Mouse (Mus musculus) kidney, postnatal 0 days (tissue): Measurements from ENCODE around the gene Actn4. TPM values are rescaled to one million over a fixed set of nuclear protein-coding genes. Genes with fewer than 3 reads are reported as not detected.
A peak's percentile ranks its signal among the peaks of the same experiment; 100 is the strongest.

ENCODE experiments used
- ATAC-seq: fragments of 200-750 bp; cut with Nextera tagmentation; replicated peaks from 2 replicates; pipeline ENCODE4 v1.8.0; 2017; ENCODE audit warnings: low read depth, moderate number of reproducible peaks, moderate TSS enrichment, moderate library complexity; ENCODE audit not compliant: low FRiP score
- DNase-seq: peaks from one replicate; pipeline ENCODE4 v3.0.0-alpha.2; 2016; ENCODE audit warnings: low spot score
- H3K27ac ChIP-seq: fragments of 300-500 bp; sonication (generic); 2 replicates; pipeline ENCODE4 v1.5.1; 2014; ENCODE audit warnings: mild to moderate bottlenecking
- H3K27me3 ChIP-seq: fragments of 300-500 bp; sonication (generic); 2 replicates; pipeline ENCODE4 v1.6.1; 2014; ENCODE audit warnings: low read length, mixed read lengths; ENCODE audit not compliant: insufficient read depth
- H3K36me3 ChIP-seq: fragments of 300-500 bp; sonication (generic); 2 replicates; pipeline ENCODE4 v1.6.1; 2014; ENCODE audit warnings: low read length, mixed read lengths; ENCODE audit not compliant: insufficient read depth
- H3K4me1 ChIP-seq: fragments of 300-500 bp; sonication (generic); replicated peaks from 2 replicates; pipeline ENCODE4 v1.6.1; 2014; ENCODE audit warnings: antibody characterized with exemption, low read length, mixed read lengths; ENCODE audit not compliant: insufficient read depth
- H3K4me2 ChIP-seq: fragments of 300-500 bp; sonication (generic); 2 replicates; pipeline ENCODE4 v1.6.1; 2014; ENCODE audit warnings: mild to moderate bottlenecking, low read length, moderate library complexity, mixed read lengths
- H3K4me3 ChIP-seq: fragments of 300-500 bp; sonication (generic); replicated peaks from 2 replicates; pipeline ENCODE4 v1.5.1; 2014; ENCODE audit warnings: low read depth, low read length
- H3K9ac ChIP-seq: fragments of 300-500 bp; sonication (generic); 2 replicates; pipeline ENCODE4 v1.6.1; 2014; ENCODE audit warnings: low read depth, low read length
- H3K9me3 ChIP-seq: fragments of 300-500 bp; sonication (generic); replicated peaks from 2 replicates; pipeline ENCODE4 v1.6.1; 2016; ENCODE audit warnings: low read length, inconsistent platforms, mixed read lengths
- CTCF ChIP-seq: IDR thresholded peaks from 2 replicates; pipeline ENCODE4 v1.5.1; 2016; ENCODE audit warnings: antibody characterized with exemption, low read depth, mild to moderate bottlenecking, moderate library complexity
- WGBS: fragments of 180-500 bp; shearing (Covaris S2); extraction: QIAGEN DNeasy Blood & Tissue Kit; methylation state at CpG from one replicate; pipeline ENCODE4 v1.1.7; 2014; 5-methylcytosine and 5-hydroxymethylcytosine counted together
- polyA plus RNA-seq: library from polyadenylated mRNA; unstranded; fragments of >200 nt; fragmentation: Nextera tagmentation; extraction: Ambion mirVana; gene quantifications from 2 replicates; pipeline ENCODE4 v1.2.1, GENCODE M21; 2015

Actn4 gene
- polyA plus RNA-seq, 1 experiment from 2014 or later = 255 TPM

DNA sequence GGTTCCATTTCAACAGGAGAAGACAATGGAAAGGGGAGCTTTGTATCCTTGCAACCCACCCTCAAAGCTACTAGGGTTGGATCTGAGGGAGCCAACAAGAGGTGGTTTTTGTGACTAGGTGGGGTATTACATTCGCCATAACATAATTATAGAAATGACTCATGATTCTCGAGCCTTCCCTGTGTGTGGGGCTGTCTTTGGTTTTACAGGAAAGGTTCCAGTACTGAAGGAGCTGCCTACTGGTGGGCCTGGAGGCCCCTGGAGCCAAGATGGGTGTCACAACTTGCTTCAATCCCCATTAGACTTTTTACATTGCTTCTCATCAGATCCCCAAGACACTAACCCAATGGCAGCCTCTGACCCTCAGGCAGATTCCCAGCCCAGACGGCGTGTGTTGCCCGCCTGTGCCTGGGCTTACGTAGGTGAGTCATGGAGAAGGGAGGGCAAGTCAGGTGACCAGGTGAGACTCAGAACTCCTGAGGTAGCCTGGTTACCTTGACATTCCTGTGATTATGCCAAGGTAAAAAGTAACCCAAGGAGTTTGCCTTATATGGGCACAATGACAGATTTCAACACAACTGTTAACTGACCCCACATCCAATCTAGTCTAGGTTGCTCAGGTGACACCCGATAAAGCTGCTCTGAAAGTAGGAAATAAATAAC is 31.0 kb downstream of the Actn4 start:
- peak overlapping the region; percentile 86 for H3K27ac ChIP-seq
- peaks cover 35% of the 10 kb centered on the region for H3K4me1 ChIP-seq
- no peaks in the 10 kb centered on the region for H3K9me3 ChIP-seq
- no peaks in the 10 kb centered on the region for H3K36me3 ChIP-seq
- H3K4me3 ChIP-seq = no peak overlapping the region
- ATAC-seq (peak; percentile 90), DNase-seq (no peak)
- H3K4me2 ChIP-seq = no peak overlapping the region
- WGBS = 60% methylated on average over 7 of the region's 7 CpGs
- no peaks in the 10 kb centered on the region for H3K27me3 ChIP-seq
- no peak overlapping the region for H3K9ac ChIP-seq
- no peak for TF ChIP-seq CTCF

GRCm38 (mm10) chr7:28930320-28931031 is 31.7 kb downstream of the Actn4 start:
- peak overlapping the region; percentile 85 for H3K27ac ChIP-seq
- H3K9me3 ChIP-seq = no peaks in the 10 kb centered on the region
- peak; percentile 45 for TF ChIP-seq CTCF
- H3K4me1 ChIP-seq = peaks cover 42% of the 10 kb centered on the region
- no peak overlapping the region for H3K4me3 ChIP-seq
- WGBS = 28% methylated on average over 5 of the region's 5 CpGs
- ATAC-seq = no peak
- no peaks in the 10 kb centered on the region for H3K27me3 ChIP-seq
- 0 out of 2 replicates have a peak overlapping the region, but pooled peaks have one; percentile 18 for H3K9ac ChIP-seq
- peak; percentile 75 for DNase-seq
- no peaks in the 10 kb centered on the region for H3K36me3 ChIP-seq
- H3K4me2 ChIP-seq = no peak overlapping the region

DNA sequence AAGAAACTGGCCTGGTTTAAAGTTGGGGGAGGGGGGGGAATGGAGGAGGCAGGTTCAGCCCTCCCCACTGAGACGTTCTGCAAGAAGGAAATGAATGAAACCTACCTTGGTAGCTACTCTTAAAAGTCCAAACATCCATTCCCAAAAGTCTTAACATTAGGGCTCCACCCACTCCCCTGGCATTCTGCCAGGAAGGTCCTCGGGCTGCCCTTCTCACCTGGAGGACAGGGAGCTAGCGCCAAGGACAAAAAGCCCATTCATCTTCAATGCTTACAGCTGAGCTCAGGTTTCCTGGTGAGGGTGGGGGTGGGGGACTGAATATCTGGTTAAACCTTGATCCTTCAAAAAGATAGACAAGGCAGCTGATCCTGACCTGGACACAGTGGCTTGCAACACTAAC is 32.8 kb downstream of the Actn4 start:
- no peak overlapping the region for H3K4me3 ChIP-seq
- no peaks in the 10 kb centered on the region for H3K27me3 ChIP-seq
- H3K9me3 ChIP-seq = no peaks in the 10 kb centered on the region
- DNase-seq (no peak), ATAC-seq (no peak)
- H3K4me2 ChIP-seq = no peak overlapping the region
- no peaks in the 10 kb centered on the region for H3K36me3 ChIP-seq
- 9% methylated on average over 3 of the region's 3 CpGs for WGBS
- H3K27ac ChIP-seq = peak overlapping the region; percentile 85
- TF ChIP-seq CTCF = no peak
- H3K4me1 ChIP-seq = peaks cover 53% of the 10 kb centered on the region
- no peak overlapping the region for H3K9ac ChIP-seq

DNA sequence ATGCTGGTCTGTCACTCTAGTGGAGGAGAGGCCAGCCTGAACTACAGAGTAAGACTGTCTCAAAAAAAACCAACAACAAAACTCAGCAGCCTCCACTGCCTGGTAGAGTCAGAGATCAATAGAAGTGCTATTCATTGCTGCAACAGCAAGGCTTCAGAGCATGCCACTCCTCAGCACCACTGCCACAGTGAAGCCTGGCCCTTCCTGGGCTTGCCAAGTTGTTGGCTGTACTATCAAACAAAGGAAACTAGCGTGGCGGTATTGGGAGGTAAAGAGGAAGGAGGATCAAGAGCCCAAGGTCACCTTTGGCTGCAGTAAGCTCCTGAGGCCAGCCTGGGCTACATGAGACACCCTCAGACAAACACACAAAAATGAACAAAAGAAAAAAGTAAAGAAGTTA is 36.0 kb downstream of the Actn4 start:
- Histone ChIP-seq H3K9ac (no peak overlapping the region), H3K27ac (peak overlapping the region; percentile 92), H3K36me3 (no peaks in the 10 kb centered on the region; the same call in 1 of the 2 replicates), H3K4me3 (no peak overlapping the region), H3K27me3 (no peaks in the 10 kb centered on the region), H3K9me3 (no peaks in the 10 kb centered on the region), H3K4me2 (no peak overlapping the region; the same call in 1 of the 2 replicates), H3K4me1 (peaks cover 67% of the 10 kb centered on the region)
- TF ChIP-seq CTCF = no peak
- ATAC-seq (no peak), DNase-seq (no peak)
- 60% methylated on average over 2 of the region's 2 CpGs for WGBS

DNA sequence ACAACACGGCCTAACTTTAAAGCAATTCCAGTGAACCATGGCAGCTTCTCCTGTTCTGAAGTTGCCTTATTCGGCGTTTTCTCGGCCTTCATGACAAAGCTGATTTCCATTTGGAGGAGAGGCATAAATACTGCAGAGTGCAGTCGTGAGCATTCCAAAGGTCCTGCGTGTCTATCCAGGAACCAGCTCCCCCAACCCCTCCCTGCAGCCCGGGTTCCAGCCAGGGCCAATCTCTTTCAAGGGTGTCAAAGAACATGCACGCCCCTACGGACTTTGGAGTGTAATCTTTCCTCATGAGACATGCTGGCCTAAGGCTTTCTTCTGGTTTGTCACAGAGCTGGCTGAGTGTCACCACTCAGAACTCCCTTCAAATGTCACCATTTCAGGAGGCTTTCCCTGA is 36.8 kb downstream of the Actn4 start:
- no peaks in the 10 kb centered on the region; the same call in 1 of the 2 replicates for H3K36me3 ChIP-seq
- H3K27ac ChIP-seq = peak overlapping the region; percentile 92
- ATAC-seq = peak; percentile 91
- no peak overlapping the region for H3K9ac ChIP-seq
- no peaks in the 10 kb centered on the region for H3K9me3 ChIP-seq
- H3K4me3 ChIP-seq = no peak overlapping the region
- H3K27me3 ChIP-seq = no peaks in the 10 kb centered on the region
- no peak overlapping the region for H3K4me2 ChIP-seq
- peaks cover 58% of the 10 kb centered on the region for H3K4me1 ChIP-seq
- 0 out of 2 replicates have a peak, but pooled peaks have one; percentile 22 for TF ChIP-seq CTCF
- 10% methylated on average over 9 of the region's 9 CpGs for WGBS
- DNase-seq = peak; percentile 94

DNA sequence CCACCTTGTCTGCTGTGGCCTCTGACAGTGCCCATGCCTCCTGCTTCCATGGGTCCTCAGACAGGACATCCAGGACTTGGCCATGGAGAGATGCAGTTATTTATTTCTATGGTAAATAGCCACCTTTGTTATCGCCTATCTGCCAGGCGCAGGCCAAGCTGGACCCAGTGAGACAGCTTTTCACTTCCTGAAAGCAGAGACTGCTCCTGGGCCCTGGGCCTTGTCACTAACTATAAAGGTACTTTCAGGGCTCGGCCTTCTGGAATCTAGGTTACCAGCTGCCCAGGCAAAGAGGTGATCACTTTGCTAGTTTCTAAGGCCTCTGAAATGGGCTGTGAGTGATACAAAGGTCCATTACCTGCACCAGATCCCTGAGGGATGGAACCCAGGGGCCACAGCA is 37.3 kb downstream of the Actn4 start:
- H3K4me3 ChIP-seq = no peak overlapping the region
- ATAC-seq (no peak), DNase-seq (no peak)
- H3K4me1 ChIP-seq = peaks cover 57% of the 10 kb centered on the region
- 62% methylated on average over 3 of the region's 3 CpGs for WGBS
- no peaks in the 10 kb centered on the region; the same call in 1 of the 2 replicates for H3K36me3 ChIP-seq
- no peak overlapping the region for H3K4me2 ChIP-seq
- H3K27me3 ChIP-seq = no peaks in the 10 kb centered on the region
- H3K9ac ChIP-seq = no peak overlapping the region; the same call in 1 of the 2 replicates
- no peaks in the 10 kb centered on the region for H3K9me3 ChIP-seq
- no peak for TF ChIP-seq CTCF
- peak overlapping the region; percentile 92 for H3K27ac ChIP-seq
